Mouse (Mus musculus) 416B (cell line): ENCODE data around the gene Acat2.
"Not testable (repeated sequence)": the region's sequence is repeated elsewhere in the genome, so short reads cannot be mapped to it uniquely, and the experiment has no call there.

Experiments
- DNase-seq: peaks from one replicate; pipeline ENCODE4 v3.0.0; 2011; ENCODE audit warnings: low read depth

Gene Acat2

DNA sequence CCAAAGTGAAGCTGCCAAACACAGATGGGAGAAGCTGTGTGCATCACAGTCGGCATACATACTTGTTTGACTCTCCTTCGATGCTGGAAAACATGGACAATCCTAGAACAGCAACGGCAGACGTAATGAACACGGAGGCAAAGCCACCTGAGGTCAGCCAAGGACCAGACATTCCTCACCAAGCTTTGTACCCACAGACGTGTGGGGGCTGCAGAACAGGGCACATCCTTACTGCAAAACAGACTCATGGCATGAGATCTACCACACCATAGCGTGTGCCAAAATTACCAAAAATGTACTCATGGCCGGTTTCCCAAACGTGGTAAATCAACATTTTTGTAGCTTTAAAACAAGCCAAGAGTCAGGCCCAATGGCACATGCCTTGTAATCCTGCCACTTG is 54.1 kb downstream of the Acat2 start:
- no peak for DNase-seq

DNA sequence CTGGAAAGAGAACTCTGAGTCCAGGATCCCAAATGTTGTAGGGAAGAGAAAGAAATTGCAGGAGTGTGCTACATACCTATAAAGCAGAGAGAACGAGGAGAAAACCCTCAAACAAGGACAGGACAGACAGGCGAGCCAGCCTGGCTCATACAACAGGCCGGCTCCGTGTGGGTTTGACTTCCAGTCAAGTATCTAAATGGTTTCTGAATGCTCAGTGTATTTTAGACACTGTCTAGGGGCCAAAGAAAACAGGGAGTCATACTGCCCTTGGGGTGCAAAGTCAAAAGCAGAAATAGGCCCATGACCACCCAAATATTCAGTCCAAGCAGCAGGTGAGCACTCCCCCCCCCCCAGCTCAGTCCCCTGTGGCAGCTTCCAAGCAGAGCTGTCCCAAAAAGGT is 54.7 kb downstream of the Acat2 start:
- no peak for DNase-seq

DNA sequence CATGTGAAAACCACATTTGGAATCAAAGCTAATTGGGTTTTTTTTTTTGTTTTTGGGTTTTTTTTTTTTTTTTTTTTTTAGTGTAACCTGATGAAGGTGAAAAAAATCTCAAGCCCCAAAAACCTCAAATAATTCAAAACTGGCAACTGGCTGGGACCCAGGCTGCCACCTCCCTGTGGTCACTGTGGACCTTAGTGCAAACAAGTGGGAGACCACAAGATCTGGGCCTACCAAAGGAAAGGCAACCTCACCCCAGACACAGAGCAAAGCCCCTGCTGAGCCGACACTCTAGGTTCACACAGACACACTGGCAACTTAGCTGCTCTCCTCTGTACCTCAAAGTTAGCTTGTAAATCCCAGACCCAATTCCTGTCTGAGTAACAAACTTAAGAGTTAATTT is 56.2 kb downstream of the Acat2 start:
- DNase-seq, result peak; percentile 66

DNA sequence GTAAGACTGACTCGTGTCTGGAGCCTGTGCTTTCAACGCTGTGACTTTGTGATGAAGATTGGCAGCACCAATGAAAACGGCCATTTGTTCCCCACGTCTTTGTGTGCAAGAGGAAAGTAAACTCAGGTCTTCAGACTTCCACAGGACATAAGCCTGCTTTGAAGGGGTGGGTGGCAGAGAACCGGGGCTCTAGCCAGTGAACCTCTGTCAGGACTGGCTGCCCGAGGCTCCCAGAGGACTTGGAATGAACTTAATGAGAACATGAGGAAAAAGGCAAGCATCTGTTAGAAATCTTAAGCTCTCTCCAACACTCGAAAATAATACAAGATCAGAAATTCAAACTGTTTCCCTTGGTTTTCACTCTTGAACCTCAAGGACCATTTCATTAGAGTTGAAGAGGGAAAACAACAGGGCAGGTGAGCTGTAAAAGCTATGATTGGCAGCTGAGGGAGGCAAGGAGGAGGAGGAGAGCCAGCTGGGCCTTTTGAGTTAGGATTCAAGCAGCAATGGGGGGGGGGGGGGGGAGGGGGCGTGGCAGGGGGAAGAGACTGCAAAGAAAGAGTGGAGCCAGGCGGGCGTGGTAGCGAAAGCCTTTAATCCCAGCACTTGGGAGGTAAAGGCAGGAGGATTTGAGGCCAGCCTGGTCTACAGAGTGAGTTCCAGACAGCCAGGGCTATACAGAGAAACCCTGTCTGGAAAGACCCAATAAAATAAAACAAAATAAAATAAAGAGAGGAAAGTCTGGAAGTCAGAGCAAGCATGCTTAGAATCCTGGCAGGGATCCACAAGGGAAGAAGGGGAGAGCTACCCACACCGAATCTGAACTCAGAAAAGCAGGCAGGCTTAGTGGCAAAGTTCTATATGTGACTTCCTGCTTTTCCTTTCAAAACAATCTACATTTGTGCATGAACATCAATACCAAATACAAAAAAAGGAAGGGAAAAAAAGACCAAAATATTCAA is 56.9 kb downstream of the Acat2 start:
- no peak for DNase-seq

DNA sequence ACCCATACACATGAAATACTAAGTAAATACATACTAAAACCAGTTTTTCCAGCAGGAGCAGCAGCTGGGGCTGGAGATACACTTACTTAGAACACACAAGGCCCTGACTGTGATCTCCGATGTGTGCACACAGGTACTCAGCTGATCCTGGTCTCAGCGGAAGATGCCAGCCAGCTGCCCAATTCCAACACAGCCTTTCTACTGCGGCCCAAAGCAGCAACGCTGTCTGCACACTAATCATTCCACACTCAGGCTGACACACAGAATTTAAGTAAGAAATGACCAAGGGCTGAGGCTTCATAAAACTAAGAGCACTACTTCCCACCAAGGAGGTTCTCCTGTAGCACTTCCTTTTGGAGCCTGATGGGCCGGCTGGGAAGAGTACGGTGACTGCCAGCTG is 58.3 kb downstream of the Acat2 start:
- no peak for DNase-seq

DNA sequence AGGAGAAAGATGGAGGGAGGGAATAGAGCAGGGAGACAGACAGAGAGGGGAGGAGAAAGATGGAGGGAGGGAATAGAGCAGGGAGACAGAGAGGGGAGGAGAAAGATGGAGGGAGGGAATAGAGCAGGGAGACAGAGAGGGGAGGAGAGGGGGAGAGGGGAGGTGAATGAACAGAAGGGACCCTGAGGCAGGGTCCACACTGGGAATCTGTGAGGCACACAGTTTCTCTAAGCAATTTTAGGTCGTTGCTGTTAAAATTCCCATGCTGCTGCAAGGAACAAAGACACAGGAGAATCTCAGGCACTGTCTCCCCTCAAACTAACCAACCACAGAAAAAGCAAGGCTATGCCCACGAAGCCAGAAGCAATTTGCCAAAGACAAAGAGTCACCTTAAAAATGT is 61.9 kb downstream of the Acat2 start:
- not testable (repeated sequence) for DNase-seq

DNA sequence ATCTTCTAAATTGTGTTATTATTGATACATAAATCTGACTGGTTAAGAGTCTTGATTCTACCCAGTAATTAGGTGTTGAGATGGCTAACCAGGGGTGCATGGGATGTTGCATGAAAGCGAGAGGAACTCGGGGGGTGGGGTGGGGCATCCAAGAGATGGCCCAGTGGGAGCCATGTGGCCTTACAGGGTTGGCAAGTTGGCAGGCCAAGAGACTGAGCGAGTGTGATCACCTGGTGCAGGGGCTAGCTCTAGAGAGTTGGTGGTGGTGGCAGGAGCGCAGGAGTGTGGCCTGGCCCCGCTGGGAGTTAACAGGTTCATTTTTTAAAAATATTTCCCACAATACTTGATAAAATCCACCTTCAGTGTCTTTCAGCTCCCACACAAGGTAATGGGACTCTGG is 62.9 kb downstream of the Acat2 start:
- DNase-seq, result no peak
